Mouse (Mus musculus) cerebellum, adult 9-10 months (tissue): ENCODE measurements at regions not wholly inside any gene's neighbourhood (a gene's known extent, or its start where the extent isn't known, plus 50 kb on each side); places are given as distances from the start of the nearest gene placed in this dataset.

Source experiments
- DNase-seq: peaks from one replicate; pipeline ENCODE4 v3.0.0; 2022

DNA sequence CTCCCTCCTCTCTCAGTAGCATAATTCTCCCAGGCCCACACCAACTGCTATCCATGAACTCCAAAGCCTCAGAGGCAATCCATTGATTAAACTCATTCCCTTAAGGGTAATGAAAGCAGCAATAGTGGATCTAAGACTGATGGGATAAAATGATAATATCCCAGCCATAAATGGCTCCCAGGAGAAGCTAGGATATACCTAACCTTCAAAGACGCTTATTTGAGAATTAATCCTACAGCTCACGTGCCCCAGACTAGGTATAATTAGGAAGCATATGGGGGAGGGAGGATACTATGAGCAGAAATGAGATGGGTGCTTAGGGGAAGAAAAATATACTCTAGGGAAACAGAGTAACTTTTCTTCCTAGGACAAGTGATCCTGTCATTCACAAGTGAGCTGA, 52.8 kb upstream of the Rnf32 start:
- DNase-seq = no peak

DNA sequence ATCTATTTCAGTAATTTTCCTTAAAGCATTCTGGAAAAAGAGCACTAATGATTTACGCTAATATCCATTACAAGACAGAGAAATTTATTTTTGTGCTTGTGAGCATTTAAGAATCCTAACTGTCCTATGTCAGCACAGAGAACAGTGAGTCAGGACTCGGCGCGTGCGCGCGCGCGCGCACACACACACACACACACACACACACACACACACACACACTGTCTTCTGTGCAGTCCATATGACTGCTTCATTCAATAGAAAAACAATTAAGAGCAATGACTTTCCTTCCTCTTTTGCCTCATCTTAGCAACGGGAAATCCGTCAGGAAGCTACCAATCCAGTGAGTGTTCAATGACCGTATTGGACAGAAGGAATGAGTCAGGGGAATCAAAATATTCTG, 53.3 kb upstream of the Rnf32 start:
- no peak for DNase-seq

DNA sequence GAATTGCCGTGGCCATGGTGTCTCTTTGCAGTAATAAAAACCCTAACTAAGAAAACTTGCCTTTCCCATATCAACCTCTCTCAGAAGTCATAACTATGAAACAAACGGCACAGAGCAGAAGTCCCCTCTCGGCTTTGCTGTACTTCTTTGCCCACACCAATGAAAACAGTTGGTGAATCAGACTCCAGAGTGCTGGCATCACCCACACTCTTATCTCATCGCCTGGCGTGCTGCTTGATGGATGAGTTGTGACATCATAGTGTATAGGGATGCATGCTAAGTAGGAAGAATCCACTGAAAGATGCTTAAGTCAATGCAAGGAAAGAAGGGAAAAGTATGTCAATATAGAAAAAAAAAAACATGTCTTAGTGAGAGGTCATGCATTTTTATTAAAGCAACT, 58.3 kb upstream of the Rnf32 start:
- no peak for DNase-seq

DNA sequence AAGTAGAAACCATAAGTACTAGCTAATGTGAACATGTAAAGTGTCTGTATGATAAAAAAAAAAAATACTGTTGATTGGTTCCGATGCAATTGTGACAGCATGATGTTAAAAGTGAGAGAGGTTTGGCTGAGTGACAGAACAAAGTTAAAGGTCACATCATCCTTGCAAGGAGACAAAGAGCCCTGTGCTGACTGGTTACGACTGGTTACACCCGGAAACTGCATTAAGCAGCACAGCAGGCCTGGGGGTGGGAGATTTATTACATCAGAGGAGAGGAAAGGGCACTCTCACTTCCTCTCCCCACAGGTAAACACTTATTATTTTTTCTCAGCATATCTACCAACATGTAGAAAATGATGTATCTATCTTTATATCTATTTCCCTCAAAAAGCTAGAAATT, 63.5 kb upstream of the Rnf32 start:
- DNase-seq = no peak

DNA sequence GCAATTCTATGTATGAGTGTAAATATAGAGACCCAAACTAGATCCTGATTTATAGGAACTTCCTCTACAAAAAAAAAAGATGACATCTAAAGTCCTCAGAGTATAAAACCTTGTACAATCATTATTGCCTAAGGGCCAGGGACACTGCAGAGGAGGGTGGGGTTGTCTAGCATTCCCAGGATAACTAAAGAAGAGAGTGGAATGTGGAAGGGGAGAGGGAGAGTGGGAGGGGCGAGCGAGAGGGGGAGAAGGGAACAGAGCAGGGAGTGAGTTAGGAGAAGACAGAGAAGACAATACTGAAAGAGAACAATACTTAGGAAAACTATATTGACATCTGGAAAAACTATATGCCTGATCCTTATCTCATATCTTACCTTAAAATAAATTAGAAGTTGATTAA, 64.0 kb upstream of the Rnf32 start:
- DNase-seq = no peak

DNA sequence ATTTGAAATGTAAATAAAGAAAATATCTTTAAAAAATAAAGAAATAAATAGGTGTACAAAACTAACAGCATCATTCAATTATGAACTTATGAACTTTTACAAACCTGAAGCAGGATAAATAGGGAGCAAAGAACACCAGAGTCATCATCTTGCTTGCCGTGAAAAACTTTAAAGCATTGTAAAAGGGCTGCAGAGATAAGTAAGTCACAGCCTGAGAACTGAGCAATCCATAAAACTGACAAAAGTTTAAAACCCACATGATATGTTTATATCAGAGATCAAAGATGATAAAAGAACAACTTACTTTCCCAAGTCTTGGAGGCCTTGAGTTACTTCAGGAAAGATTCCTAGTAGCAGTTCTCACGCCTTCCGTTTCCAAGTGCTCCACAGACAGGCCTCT, 66.1 kb upstream of the Rnf32 start:
- DNase-seq = no peak

DNA sequence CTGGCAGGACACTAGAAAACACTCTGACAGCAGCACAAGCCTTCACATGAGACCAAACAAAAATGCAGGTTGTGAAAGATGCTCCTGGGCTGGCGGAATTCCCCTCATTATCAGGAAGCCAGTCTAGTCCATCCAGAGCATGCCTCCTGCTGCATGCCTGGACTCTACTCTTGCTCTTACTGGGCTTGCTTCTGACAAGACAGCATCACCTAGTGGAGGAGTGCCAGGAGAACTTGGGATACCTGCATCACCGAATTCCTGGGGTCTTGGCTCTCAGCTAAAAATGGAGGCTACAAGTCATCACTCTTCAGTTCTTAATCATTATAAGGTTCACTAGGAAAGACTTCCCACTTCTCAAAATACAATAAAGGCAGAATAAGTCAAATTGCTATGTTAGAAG, 78.8 kb upstream of the Rnf32 start:
- DNase-seq = no peak

DNA sequence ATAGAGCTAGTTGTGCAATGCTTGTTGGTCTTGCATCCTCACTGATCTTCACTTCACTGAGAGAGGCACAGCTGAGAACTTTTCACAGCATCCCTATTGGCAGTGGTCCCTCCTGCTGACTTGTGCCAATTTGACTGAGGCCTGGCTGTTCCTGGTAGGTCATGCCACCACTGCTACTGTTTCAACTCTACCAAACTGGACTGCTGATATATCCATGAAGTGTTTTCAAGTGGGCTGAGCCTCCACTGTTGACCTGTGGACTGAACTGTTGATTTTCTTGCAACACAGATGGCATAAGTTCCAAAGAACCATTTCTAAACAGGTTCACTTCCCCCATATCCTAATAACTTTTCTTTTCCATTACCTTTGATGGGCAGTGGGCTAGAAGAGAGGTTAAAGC, 83.3 kb upstream of the Rnf32 start:
- no peak for DNase-seq

DNA sequence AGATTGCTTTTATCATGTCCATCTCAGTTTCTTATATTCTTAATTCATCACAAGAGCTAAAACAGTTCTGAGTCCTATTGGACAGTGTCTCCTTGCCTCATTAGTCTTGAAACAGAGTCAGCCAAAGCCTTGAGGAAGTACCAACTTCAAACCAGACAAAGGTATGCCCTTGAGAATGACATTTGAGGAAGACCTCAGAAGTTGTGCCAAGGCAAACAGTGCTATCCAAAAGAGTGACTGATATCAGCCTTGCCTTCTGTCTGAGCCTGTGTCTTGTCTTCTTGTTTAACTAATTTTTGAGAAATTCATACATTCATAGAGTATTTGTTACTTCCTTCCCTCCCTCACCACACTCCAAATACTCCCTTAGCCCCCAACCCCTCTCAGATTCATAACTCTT, 88.5 kb upstream of the Rnf32 start:
- DNase-seq = no peak

DNA sequence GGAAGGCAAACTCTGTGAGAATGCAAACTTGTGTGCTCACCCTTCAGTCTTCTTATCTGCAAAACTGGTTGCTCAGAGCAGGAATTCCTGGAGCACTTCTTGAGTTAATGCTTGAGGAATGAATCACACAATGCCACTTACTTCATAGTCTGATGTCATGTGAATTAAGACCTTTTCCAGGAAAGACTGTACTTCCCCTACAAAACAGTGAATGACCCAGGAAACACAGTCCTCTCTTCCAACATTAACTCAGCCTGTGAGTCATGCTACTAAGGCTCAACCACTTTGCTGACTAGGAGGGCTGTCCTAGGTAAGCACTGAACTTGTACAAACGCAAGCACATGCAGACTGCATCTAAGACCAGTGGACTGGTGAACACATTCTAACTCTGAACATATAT, 112.5 kb upstream of the Rnf32 start:
- DNase-seq = no peak

DNA sequence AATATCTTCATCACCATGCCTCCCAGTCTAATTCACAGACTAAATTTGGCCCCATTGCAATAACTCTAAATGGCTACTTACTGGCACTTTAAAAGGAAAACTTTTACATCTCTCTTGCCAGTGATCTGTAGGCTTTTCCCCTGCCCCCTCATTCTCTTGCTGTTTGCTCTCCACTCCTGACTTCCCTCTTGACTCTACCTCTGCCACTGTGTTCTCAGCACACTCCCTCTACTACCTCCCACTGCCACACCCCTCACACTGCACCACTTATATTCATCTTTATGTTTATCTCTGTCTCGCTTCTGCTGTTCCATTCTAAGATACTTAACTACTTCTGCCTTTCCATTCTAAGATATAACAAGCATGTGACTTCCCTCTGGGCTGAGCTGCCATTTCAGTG, 141.4 kb upstream of the Rnf32 start:
- DNase-seq = no peak

DNA sequence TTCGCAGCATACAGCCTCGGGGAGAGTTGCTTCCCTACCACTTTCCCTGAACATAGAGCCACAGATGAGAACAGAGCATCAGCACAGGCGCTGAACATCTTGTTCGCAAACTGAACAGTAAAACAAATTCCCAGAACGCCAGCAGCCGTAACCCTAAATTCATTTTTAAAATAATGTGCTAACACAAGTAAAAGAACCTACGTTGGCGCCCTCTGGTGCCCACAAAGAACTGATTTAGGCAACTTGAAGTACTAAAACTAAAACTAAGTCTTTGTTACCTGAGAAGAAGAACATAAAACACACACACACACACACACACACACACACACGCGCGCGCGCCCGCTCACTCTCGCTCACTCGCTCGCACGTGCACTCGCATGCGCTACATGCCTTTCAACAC, 159.2 kb upstream of the Rnf32 start:
- DNase-seq = peak; percentile 22

DNA sequence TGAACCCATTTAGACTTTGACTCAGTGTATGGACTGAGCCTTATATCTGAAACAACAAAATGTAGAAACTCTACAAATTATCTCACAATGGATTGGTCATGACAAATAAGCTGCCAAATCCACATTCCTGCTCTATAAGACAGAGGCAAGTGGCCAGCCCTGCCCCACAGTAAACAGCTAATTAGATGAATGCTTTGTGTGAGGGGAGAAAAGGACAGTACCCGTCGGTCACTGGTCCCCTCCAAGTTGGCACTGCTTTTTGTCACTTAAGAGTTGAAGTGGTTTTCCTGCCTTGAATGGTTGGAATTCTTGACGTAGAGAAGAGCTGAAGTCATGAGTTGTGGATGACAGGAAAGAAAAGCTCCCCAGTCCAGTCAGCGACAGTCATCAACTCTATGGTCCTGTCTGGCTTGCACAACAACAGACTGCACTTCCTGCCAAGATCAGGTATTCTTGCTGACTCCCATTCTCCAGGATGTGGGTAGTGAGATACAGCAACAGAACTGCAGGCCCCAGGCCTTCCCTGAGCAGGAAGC, 162.3 kb upstream of the Rnf32 start:
- no peak for DNase-seq

DNA sequence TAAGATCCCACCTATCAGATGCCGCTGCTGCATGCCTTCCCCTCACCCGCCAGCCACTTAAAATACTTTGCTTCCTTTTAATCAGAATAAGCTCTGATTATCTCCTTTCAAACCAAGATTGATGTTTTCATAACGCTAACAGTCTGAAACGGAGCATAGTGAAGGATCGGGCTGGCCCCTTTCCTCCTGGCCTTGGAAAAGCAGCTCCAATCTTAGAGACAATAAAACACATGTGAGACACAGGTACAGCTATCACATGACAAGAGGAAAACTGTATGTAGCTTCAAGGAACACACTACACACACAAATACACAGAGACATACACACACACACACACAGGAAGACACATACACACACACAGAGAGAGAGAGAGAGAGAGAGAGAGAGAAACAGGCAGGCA, 165.3 kb upstream of the Rnf32 start:
- DNase-seq = no peak

DNA sequence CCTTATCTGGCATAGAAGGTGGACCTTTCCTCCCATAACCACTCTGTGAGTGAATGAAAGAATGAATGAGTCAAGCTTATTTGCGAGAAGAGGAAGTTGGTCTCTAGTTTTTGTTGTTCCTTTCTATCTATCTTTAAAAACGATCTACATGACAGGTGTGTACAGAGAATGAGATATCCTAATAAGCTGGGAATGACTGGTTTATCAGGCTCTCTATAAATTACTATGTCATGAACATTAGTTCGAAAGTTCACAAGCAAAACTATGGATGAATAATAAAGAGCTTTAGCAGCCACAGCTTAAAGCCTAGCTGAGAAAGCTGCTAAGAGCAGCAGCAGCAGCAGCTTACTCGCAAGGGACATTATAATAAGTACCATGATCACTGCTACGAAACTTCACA, 165.8 kb upstream of the Rnf32 start:
- no peak for DNase-seq

DNA sequence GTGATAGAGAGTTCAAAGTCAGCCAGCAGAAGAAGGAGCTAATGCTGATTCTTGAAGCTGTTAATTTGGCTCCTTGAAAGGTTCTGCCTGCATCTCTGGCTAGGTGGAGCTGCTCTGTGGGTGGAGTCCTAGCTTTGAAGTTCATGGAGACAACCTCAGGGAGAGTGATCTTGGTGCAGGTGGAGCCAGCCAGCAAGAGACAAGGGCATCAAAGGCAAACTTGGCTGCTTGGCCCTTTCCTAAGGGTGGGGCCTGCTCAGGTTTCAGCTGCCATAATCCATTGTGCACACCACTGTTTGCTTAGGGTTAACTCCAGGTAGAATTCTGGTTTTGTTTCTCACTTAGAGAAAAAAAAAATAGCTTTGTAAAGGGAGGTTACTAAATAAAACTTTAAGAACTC, 170.7 kb upstream of the Rnf32 start:
- DNase-seq = no peak

DNA sequence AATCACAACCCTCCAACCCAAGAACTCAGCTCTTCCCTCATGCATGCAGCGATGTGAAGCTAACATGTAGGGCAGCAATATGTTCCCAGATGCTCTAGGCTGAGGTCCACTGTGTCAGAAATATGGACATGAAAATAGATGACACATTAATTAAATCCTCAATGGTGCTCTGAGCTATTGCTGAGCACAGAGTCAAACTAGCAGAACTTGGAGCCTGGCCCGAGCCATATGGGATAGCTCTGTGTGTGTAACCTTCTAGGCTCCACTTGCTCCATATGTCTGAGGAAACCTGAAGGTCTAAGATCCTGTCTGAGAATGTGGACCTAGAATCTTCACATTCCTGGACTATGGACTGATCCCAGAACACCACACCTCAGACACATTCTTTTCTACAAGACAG, 203.0 kb upstream of the Rnf32 start:
- peak; percentile 1 for DNase-seq

DNA sequence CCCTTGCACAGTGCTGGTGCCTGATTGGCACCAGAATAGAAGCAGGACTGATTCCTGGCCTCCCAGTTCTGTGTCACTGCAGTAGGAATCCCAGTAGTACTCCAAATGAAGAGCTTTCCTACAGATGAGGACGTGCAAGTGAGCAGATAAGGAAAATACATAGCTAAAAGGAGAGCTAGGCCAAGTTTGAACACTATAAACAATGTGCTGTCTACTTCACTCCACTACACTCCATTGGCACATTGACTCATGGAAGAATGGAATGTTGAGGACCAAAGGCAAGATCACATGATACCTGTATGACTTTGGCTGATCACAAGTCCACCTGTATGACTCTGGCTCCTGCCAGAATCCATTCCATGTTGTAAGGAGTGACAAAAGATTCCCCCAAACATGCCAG, 215.9 kb upstream of the Rnf32 start:
- DNase-seq = no peak

DNA sequence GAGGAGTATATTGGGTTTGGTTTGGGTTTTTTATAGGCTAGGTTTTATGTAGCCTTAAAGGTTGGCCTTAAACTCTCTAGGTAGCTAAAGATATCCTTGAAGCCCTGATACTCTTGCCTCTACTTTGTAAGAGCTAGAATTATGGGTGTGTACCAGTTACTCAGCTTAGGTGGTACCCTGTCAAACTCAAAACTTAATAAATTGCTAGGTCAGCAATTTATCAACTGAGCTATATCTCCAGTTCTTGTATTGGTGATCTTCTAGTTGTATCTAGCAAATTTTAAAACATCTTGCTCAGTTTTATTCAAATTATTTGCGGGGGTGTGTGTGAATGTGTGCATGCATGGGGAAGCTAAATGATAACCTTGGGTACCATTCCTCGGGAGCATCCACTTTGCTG, 225.4 kb upstream of the Rnf32 start:
- no peak for DNase-seq

DNA sequence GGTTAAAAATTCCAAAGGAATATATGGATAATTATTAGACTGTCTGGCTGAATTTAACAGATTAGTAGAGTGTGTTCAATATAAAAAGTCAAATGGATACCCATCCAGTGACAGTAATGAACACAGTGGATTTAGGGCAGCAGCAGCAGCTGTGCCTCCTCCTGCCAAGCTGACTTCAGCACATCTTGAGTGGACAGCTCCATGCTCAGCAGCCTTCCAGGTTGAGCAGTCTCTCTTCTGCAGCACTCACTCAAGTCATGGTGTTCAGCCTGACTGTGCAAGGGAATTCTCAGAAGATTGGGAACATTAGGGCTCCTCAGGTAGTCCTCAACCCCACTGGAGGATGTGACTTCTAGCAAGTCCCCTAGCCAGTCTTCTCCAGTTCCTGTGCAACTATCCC, 240.8 kb upstream of the Rnf32 start:
- no peak for DNase-seq

DNA sequence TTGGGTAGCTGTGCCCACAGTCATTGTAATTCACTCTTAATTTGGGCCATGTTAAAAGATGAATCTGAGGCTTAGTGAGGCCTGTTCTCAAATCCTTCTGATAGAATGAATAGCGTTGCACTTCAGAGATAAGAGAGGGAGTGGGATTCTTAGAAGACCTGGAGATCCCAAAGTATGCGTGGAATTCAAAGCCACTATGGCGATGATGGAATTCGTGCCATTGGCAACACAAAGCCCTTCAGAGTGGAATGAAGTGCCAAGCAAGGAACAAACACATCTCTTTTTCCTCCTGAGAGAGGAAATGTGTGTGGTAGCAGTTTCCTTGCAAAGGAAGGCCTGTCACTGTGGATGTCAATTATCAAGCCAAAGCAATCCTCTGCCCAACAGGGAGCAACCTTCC, 248.3 kb upstream of the Rnf32 start:
- no peak for DNase-seq

DNA sequence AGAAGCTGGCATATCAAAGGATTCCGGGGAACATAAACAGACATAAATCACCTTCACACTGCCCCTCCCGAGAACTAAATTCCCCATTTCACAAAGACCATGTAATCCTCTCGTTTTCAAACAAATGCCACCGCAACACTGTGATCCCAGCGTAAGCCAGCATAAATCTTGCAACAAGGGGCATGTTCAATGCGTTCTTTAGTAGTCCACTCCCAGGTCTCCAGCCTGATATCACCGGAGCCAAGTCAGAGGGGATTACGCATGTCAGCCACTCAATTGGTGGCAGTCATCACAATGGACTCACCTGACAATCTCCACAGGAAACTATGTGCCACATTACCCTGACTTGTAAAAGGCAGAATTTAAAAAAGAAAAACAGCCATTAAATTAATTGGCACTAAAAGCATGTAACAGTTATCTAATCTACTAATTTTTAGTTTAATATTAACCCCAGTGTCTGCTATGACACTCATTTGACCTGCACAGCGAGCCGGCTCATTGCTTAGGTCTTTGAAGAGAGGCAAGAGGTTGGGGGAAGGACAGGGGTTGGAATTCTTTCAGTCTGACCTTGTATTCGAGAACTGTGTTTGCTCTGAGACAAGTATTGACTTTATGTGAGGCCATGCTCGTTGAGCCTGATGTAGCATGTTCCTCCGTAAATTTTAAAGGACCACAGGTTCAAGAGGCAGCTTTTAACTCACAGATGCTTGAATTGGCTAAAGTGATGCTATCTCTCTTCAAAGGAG, 252.0 kb upstream of the Rnf32 start:
- DNase-seq = no peak

DNA sequence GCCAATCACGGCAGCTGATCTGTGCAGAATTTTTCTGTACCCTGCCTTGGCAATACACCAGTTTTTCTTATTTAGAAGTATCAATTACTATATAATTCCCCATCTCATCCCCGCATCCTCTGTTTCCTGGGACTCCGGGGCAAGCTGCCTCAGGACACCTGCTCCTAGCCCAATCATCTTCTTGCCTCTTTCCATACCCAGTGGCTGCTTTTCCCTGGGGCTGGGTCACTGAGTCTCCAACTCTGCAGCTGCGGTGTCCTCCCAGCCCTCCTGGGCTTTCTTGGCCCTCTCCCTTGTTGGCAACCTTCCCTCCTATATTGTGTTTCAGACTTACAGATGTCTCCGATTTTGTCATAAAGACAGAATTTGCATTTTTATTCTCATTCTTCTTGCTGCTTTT, 254.8 kb upstream of the Rnf32 start:
- no peak for DNase-seq

DNA sequence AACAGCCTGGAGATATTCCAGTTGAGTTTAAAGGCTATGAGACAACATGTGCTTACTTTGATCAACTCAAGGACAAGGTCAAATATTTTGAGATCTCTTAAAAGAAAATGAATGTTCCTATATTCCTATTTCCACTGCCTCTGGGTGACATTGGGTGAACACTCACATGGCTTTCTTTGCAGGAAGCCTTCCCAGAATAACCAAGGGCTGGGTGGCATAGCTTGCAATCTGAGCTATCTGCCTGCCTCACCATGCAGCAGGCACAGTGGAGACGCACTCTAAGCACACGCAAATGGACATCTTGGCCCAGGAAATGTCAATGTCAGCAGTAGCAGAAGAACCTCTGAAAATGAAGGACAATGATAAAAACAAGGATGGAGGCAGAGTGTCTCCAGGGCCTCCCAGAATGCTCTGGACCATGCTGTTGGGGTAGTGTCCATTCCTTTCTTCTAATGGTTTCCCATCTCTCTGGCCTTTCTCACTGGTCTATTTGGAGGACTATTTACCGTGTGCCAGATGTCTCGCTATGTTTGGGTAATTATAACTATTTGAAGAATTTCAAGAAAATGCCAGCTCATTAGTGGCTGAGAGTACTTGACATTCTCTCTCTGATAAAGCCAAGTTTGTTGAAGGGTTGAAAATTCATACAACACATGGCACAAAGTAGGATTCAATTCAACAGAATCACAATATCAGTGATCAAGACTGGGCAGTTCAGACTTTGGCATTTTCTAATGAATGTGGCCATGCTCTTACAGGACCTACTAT, 276.3 kb upstream of the Rnf32 start:
- DNase-seq = no peak

DNA sequence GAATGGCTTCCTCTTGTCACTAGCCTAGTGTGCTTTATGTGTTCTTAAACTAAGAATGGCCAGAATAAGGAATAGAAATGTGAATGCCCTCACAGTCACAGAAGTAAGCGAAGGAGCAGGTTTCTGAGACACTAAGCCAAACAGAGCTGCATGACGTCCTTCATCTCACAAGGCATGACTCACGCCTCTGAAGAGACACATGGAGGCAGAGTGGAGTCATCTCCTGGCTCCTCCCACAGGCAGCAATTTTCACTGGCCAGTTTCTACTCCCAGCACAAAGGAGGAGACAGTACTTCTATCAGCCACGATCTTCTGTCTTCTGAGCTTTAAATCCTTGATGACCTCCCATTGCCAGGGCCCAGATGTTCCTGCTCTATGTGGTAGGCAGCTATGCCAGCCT, 291.3 kb upstream of the Rnf32 start:
- no peak for DNase-seq
